Mouse (Mus musculus) lung, adult 2 months (tissue): ENCODE data around the gene Rab22a.

Experiments used
- CTCF ChIP-seq: fragments of 200-500 bp; IDR thresholded peaks from 2 replicates; pipeline ENCODE4 v1.5.1; 2011; ENCODE audit warnings: mild to moderate bottlenecking, low read length, control low read depth; ENCODE audit not compliant: insufficient read depth
- POLR2A ChIP-seq: fragments of 200-500 bp; IDR thresholded peaks from 2 replicates; pipeline ENCODE4 v1.6.1; 2011; ENCODE audit warnings: low read depth, mild to moderate bottlenecking, control low read depth, low read length, borderline replicate concordance; ENCODE audit errors: extremely low read depth

GRCm38 (mm10) chr2:173739107-173739506, 79.5 kb downstream of the Rab22a start:
- TF ChIP-seq POLR2A (no peak), CTCF (no peak)
